Mouse (Mus musculus) monocyte, adult 5-6 weeks (primary cell): ENCODE data around the gene Hils1. TPM values are rescaled to one million over a fixed set of nuclear protein-coding genes. Genes with fewer than 3 reads are reported as not detected.
A peak's percentile ranks its signal among the peaks of the same experiment; 100 is the strongest.

ENCODE experiments used
- ATAC-seq: fragments of 153-309, 156-312 bp; replicated peaks from 2 replicates; pipeline ENCODE4 v1.8.0; 2017; ENCODE audit warnings: mild to moderate bottlenecking; ENCODE audit not compliant: low TSS enrichment, insufficient number of reproducible peaks, severe bottlenecking, poor library complexity, low FRiP score
- total RNA-seq: library from RNA; stranded (forward); fragments of 200-1000, 200-491, 200-594 nt; gene quantifications from 3 replicates; pipeline ENCODE4 v1.2.3, GENCODE M21; 2017

The Hils1 gene
- total RNA-seq, result 2.5 TPM in 1 of 3 replicates, not detected in the others

- no peak for ATAC-seq
Observed at GRCm38 (mm10) chr11:94967419-94967818, at the start of gene Hils1. TSS of gene Hils1 (plus strand) at chr11:94967593.

DNA sequence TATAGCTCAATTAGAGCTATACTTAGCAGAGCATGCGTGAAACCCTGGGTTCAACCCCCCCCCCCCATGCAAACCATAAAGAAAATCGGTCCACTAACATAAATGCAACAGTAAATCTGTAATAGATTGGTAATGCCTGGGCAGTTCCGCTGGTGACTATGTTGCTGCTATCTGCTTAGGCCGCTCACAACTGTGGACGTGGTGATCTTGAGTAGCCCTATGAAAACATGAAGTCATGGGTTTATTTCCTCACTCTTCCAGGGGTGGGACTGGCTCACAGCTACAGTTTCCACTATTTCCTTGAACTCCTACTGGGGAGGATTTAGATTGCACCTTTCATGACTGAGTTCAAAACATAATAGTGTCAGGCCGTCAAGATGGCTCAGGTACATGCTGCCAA is 49.7 kb upstream of the Hils1 start:
- ATAC-seq, result no peak

GRCm38 (mm10) chr11:94920996-94921401 is 46.4 kb upstream of the Hils1 start:
- no peak for ATAC-seq

- ATAC-seq, result no peak
Observed at GRCm38 (mm10) chr11:94924977-94925376, 42.4 kb upstream of the Hils1 start.

DNA sequence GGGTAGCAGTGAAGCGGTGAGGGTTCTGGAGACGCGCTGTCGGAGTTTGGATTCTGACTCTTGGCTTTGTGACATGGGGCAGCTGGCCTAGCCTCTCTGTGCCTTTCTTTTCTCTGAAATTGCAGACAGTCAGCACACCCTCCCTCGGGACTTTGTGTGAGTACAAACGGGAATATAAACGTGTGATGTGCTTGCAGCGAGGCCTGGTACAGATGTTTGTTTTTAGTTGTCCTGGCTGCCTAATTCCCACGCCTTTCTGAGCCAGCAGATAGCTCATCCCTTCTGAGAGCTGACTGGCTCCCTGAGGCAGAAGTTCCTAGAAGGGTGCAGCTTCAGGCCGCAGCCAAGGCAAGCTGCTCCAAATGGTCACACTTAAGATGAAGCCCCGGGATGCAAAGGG is 41.0 kb upstream of the Hils1 start:
- ATAC-seq, result no peak

DNA sequence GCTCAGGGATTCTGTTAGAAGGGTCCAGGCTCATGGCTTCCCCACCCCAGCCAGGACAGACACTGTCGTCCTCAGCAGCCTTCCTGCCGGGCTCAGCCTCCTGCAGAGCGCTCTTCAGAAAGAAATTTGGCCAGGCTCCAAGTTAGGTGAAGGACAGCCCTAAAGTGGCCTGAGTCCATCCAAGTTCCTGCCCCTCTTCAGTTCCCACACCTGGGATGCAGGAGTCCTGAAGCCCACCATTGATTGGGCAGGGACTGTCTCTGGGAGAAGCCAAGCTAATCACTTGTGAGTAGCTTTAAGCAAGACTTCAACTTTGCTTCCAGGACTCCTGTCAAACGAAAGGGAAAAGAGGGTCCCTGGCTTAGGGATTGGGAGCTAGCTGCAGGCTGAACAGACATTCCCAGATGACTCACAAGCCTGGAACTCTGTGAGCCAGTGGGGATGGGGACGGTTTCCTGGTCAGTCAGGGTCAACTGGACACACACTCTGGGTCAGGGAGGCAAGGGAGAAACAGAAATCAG is 39.6 kb upstream of the Hils1 start:
- ATAC-seq, result no peak

DNA sequence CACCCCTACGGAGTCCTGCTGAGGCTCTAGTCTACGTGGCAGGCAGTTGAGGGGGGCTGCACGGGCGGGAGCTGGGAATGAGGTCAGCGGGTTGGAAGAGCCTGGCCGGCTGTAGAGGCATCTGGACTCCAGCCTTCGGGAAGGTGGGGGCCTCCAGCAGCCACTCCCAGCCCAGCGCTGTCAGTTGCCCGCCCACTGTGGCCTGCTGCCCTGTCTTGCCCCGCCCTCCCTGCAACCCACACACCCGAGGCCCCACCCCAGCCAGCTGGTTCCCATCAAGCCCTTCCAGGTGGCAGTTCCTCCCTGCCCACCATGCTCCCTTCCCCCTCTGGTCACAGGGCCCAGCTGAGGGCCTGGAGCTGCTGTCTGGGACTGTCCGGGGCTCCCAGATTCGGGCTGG is 38.6 kb upstream of the Hils1 start:
- no peak for ATAC-seq

DNA sequence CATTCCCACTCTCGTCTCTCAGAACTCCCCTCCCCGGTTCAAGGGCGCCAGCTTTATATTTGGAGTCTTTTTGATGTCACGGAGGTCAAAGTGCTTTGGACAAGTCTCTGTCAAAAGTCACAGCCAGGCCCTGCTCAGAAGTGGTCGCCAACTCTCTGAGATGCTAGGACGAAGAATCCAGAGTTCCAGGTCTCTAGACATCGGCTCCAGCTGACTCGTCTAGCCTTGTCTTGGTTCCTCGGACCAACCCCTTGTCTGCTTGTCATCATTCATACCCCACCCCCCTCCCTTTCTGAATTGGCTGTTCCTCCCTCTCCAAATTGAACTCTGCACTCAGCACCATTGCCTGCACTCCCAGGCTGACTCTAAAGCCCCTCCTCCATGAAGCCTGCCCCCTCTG is 37.8 kb upstream of the Hils1 start:
- ATAC-seq, result no peak

- no peak for ATAC-seq
Observed at GRCm38 (mm10) chr11:94930151-94930550, 37.2 kb upstream of the Hils1 start.

- ATAC-seq, result no peak
Observed at GRCm38 (mm10) chr11:94933584-94933983, 33.8 kb upstream of the Hils1 start.

DNA sequence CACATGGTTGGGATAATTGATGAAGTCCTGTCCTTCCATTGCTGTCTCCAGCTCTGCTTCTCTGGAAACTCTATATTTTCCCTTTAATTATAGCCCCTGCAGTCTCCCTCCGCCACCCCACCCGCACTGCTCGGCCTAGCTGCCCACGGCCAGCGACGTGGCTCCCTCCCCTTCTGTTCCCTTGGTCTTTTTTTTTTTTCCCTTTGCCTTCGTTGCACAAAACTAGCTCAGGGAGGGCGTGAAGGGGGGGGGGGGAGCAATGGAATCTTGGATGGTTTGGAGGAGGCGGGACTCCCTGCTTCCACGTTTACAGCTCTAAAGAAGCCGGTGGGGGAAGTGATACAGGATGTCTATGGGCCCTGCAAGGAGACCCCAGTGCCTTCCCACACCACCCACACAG is 32.9 kb upstream of the Hils1 start:
- no peak for ATAC-seq

GRCm38 (mm10) chr11:94936045-94936444 is 31.3 kb upstream of the Hils1 start, which contains the start of gene Col1a1:
TSS of gene Col1a1 (plus strand) at chr11:94936224.
- ATAC-seq, result no peak

DNA sequence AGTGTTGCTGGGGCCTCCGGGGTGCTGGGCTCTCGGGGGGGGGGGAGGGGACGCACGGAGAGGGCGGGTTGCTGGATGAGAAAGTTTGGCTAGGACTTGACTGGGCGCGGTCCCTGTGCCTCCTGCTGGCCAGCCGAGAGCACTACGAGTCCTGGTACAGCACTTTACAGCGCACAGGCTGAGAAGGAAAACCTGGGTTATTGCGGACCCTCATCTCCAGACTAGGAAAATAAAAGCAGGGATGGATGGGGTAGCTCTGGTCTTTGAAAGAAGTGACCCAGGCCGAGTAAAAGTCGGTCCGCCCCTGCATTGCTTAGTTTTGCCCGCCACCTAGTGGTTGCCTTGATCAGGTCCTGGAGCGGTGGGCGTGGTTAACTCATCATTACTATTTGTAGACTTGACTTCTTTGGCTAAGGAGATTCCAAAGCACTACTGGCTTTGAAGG is 30.5 kb upstream of the Hils1 start:
- peak; percentile 62 for ATAC-seq

DNA sequence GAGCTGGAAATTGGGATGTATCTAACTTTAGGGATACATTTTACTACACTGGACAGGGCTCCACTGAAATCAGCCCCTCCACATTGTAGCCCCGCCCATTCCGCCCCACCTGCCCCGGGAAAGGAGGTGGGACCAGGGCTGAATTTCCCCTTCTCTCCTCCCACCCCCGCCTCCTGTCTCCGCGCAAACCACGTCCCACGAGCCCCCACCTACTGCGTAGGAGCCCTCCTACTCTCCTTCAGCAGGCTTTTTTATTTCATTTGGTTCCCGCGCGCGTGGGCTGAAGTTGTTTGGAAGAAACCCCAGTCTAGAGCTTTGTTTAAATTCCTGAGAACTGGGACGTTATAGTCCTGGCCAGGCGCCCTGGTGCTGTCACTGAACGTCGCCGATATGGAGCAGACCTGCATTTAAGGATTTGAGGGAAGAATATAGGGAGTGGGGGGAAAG is 30.0 kb upstream of the Hils1 start:
- ATAC-seq, result no peak

- no peak for ATAC-seq
Observed at GRCm38 (mm10) chr11:94937787-94938186, 29.6 kb upstream of the Hils1 start.

DNA sequence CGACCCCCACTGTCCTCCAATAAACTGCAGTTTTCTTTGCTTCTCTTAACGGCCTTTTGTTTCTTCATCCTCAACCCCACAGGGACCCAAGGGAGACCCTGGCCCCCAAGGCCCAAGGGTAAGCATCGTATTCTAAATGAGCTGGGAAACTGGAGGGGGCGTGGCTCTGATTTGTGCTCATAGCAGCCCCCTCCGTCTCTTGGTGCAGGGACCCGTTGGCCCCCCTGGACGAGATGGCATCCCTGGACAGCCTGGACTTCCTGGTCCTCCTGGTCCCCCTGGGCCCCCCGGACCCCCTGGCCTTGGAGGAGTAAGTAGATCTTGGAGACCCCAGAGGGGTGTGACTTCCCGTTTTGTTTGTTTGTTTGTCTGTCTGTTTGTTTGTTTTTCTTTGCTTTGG is 29.1 kb upstream of the Hils1 start:
- ATAC-seq, result no peak

GRCm38 (mm10) chr11:94939280-94939679 is 28.1 kb upstream of the Hils1 start:
- no peak for ATAC-seq

DNA sequence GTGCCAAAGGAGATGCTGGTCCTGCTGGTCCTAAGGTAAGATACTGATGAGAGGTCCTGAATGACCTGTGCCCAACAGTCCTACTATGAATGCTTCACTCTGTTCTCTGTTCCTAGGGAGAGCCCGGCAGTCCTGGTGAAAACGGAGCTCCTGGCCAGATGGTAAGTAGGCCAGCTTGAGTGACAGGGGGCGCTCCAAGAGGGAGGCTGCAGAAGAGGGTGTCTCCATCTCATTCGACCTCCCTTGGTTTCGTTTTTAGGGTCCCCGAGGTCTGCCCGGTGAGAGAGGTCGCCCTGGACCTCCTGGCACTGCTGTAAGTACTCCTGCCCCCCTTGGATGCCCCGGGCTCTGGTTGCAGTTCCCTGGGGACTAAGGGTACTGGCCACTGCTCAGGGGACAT is 26.3 kb upstream of the Hils1 start:
- no peak for ATAC-seq

GRCm38 (mm10) chr11:94941776-94942175 is 25.6 kb upstream of the Hils1 start:
- ATAC-seq, result no peak

GRCm38 (mm10) chr11:94942282-94943023 is 24.9 kb upstream of the Hils1 start:
- ATAC-seq, result no peak
